Mouse (Mus musculus) midbrain, embryonic 16.5 days (tissue): ENCODE data around the gene Aloxe3. TPM values are rescaled to one million over a fixed set of nuclear protein-coding genes. Genes with fewer than 3 reads are reported as not detected.

Source experiments
- ATAC-seq: fragments of 200-750 bp; cut with Nextera tagmentation; 2 replicates; pipeline ENCODE4 v1.8.0; 2017; ENCODE audit warnings: moderate TSS enrichment
- H3K27ac ChIP-seq: fragments of 300-500 bp; sonication (generic); 2 replicates; pipeline ENCODE4 v1.5.1; 2014; ENCODE audit warnings: mild to moderate bottlenecking, low read length, mixed read lengths
- H3K27me3 ChIP-seq: fragments of 300-500 bp; sonication (generic); 2 replicates; pipeline ENCODE4 v1.6.1; 2014; ENCODE audit warnings: low read depth, low read length, mixed read lengths; ENCODE audit not compliant: control insufficient read depth, insufficient read depth
- H3K36me3 ChIP-seq: fragments of 300-500 bp; sonication (generic); 2 replicates; pipeline ENCODE4 v1.6.1; 2014; ENCODE audit warnings: mild to moderate bottlenecking, low read length, moderate library complexity, mixed read lengths; ENCODE audit not compliant: control insufficient read depth, insufficient read depth
- H3K4me1 ChIP-seq: fragments of 300-500 bp; sonication (generic); 2 replicates; pipeline ENCODE4 v1.6.1; 2014; ENCODE audit warnings: mild to moderate bottlenecking, low read length, mixed read lengths; ENCODE audit not compliant: control insufficient read depth, insufficient read depth
- H3K4me2 ChIP-seq: fragments of 300-500 bp; sonication (generic); 2 replicates; pipeline ENCODE4 v1.6.1; 2014; ENCODE audit warnings: mild to moderate bottlenecking, low read length, mixed read lengths
- H3K4me3 ChIP-seq: fragments of 300-500 bp; sonication (generic); 2 replicates; pipeline ENCODE4 v1.5.1; 2014; ENCODE audit warnings: low read depth, mild to moderate bottlenecking, low read length, moderate library complexity, mixed read lengths
- H3K9ac ChIP-seq: fragments of 300-500 bp; sonication (generic); 2 replicates; pipeline ENCODE4 v1.6.1; 2014; ENCODE audit warnings: low read depth, low read length, mixed read lengths
- H3K9me3 ChIP-seq: fragments of 300-500 bp; sonication (generic); replicated peaks from 2 replicates; pipeline ENCODE4 v1.6.1; 2014; ENCODE audit warnings: mild to moderate bottlenecking, low read length, mixed read lengths; ENCODE audit not compliant: control insufficient read depth, poor library complexity, severe bottlenecking
- WGBS: fragments of 180-500 bp; shearing (Covaris S2); extraction: QIAGEN DNeasy Blood & Tissue Kit; methylation state at CpG from one replicate; pipeline ENCODE4 v1.1.7; 2014; 5-methylcytosine and 5-hydroxymethylcytosine counted together
- polyA plus RNA-seq: library from polyadenylated mRNA; unstranded; fragments of >200 nt; fragmentation: Nextera tagmentation; extraction: Ambion mirVana; gene quantifications from 2 replicates; pipeline ENCODE4 v1.2.1, GENCODE M21; 2015

The Aloxe3 gene
- polyA plus RNA-seq, 1 experiment from 2014 or later = 11.5 TPM

GRCm38 (mm10) chr11:69110319-69111046 lies 15.2 kb upstream of the Aloxe3 start:
- peak overlapping the region; percentile 14; the same call in 1 of the 2 replicates for H3K27ac ChIP-seq

GRCm38 (mm10) chr11:69111051-69111810 lies 14.5 kb upstream of the Aloxe3 start:
- 3% methylated on average over 21 of the region's 21 CpGs for WGBS
- no peaks in the 10 kb centered on the region for H3K27me3 ChIP-seq
- H3K9me3 ChIP-seq = no peaks in the 10 kb centered on the region
- H3K36me3 ChIP-seq = peaks cover 10% of the 10 kb centered on the region
- no peak overlapping the region for H3K27ac ChIP-seq
- H3K9ac ChIP-seq = peak overlapping the region; percentile 31; the same call in 1 of the 2 replicates
- H3K4me2 ChIP-seq = peak overlapping the region; percentile 67
- no peak for ATAC-seq
- peak overlapping the region; percentile 47 for H3K4me3 ChIP-seq
- 0 out of 2 replicates have a peak, but pooled peaks cover 2% of the 10 kb centered on the region for H3K4me1 ChIP-seq

More at GRCm38 (mm10) chr11:69110319-69111046, 15.2 kb upstream of the Aloxe3 start:
- H3K36me3 ChIP-seq = peaks cover 15% of the 10 kb centered on the region
- H3K4me3 ChIP-seq = peak overlapping the region; percentile 47
- H3K9me3 ChIP-seq = no peaks in the 10 kb centered on the region
- H3K27me3 ChIP-seq = no peaks in the 10 kb centered on the region
- peak overlapping the region; percentile 51; the same call in 1 of the 2 replicates for H3K9ac ChIP-seq
- peak; percentile 57 for ATAC-seq
- peak overlapping the region; percentile 67 for H3K4me2 ChIP-seq
- 0 out of 2 replicates have a peak, but pooled peaks cover 2% of the 10 kb centered on the region for H3K4me1 ChIP-seq
- WGBS = under 1% methylated on average over 29 of the region's 30 CpGs

GRCm38 (mm10) chr11:69111865-69112264 lies 13.8 kb upstream of the Aloxe3 start:
- peak overlapping the region; percentile 67; the same call in 1 of the 2 replicates for H3K4me2 ChIP-seq
- H3K4me3 ChIP-seq = no peak overlapping the region

DNA sequence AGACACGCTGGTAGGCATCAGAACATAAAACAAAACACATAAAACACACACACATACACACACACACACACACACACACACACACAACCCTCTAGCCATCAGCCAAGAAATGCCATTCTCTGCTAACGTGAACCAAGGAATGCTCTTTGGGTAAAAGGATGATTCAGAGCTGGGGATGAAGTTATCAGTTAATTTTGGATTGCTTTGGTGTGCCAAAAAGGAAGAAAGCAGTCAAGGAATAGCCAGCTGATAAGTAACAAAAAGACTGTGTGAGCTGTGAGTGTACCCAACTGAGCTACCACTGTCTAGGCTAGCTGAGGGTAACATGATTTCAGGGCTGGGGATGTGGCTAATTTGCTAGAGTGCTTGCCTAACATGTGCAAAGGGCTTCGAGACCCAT lies 11.7 kb upstream of the Aloxe3 start:
- H3K9me3 ChIP-seq = no peaks in the 10 kb centered on the region
- H3K4me1 ChIP-seq = peaks cover 12% of the 10 kb centered on the region
- no peaks in the 10 kb centered on the region for H3K27me3 ChIP-seq
- H3K4me2 ChIP-seq = no peak overlapping the region
- H3K36me3 ChIP-seq = peaks cover under 1% of the 10 kb centered on the region; the same call in 1 of the 2 replicates
- 78% methylated on average over 3 of the region's 3 CpGs for WGBS
- no peak for ATAC-seq
- no peak overlapping the region for H3K4me3 ChIP-seq
- H3K9ac ChIP-seq = no peak overlapping the region
- no peak overlapping the region for H3K27ac ChIP-seq

More at GRCm38 (mm10) chr11:69111865-69112264, 13.8 kb upstream of the Aloxe3 start:
- WGBS = 60% methylated on average over 4 of the region's 4 CpGs
- H3K9ac ChIP-seq = no peak overlapping the region
- H3K27ac ChIP-seq = no peak overlapping the region
- peaks cover 4% of the 10 kb centered on the region; the same call in 1 of the 2 replicates for H3K4me1 ChIP-seq
- no peaks in the 10 kb centered on the region for H3K27me3 ChIP-seq
- no peaks in the 10 kb centered on the region for H3K9me3 ChIP-seq
- peaks cover 10% of the 10 kb centered on the region; the same call in 1 of the 2 replicates for H3K36me3 ChIP-seq
- ATAC-seq = no peak

DNA sequence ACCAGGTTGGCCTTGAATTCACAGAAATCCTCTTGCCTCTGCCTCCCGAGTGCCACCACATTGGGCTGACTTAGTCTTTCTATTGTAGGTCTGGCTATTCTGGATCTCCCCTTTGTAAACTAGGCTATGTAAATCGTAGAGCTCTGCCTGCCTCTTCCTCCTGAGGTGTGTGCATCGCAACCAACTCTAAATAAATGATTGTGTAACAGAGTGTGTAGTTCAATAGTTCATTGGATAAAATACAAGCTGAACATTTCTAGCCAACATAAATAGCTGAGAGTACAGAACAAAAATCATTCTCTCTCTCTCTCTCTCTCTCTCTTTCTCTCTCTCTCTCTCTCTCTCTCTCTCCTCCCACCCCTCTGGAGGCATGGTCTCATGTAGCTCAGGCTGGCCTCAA lies 11.1 kb upstream of the Aloxe3 start:
- no peaks in the 10 kb centered on the region for H3K9me3 ChIP-seq
- H3K9ac ChIP-seq = no peak overlapping the region
- 78% methylated on average over 3 of the region's 3 CpGs for WGBS
- H3K4me2 ChIP-seq = no peak overlapping the region
- no peak overlapping the region for H3K4me3 ChIP-seq
- H3K27ac ChIP-seq = no peak overlapping the region
- no peaks in the 10 kb centered on the region for H3K27me3 ChIP-seq
- no peaks in the 10 kb centered on the region for H3K36me3 ChIP-seq
- no peak for ATAC-seq
- peaks cover 15% of the 10 kb centered on the region for H3K4me1 ChIP-seq

DNA sequence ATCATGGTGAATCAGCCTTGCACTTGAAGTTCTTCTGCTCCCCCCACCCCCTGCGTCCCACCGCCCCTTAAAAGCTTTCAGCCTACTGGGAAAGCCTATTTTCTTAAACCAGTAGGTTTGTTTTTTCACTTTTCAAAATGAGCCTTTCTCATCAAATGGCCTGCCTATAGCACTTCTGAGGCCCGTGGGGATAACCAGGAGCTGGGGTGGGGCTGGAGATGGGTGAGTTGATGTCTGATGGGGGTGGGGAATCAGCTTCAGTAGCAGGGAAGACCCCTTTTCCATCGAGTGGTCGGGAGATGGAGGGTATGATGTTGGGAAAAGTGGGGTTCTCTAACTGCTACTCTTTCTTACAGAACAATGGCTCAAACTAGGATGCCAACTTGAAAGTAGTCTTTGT lies 8.9 kb upstream of the Aloxe3 start:
- H3K27ac ChIP-seq = no peak overlapping the region
- peak overlapping the region; percentile 95 for H3K4me2 ChIP-seq
- no peak overlapping the region for H3K9ac ChIP-seq
- H3K27me3 ChIP-seq = peaks cover 4% of the 10 kb centered on the region; the same call in 1 of the 2 replicates
- no peak overlapping the region; the same call in 1 of the 2 replicates for H3K4me3 ChIP-seq
- peaks cover 28% of the 10 kb centered on the region for H3K4me1 ChIP-seq
- no peak for ATAC-seq
- no peaks in the 10 kb centered on the region for H3K36me3 ChIP-seq
- WGBS = 65% methylated on average over 5 of the region's 5 CpGs
- no peaks in the 10 kb centered on the region for H3K9me3 ChIP-seq

- ATAC-seq = no peak
Measured at GRCm38 (mm10) chr11:69117737-69118695, 7.7 kb upstream of the Aloxe3 start.

DNA sequence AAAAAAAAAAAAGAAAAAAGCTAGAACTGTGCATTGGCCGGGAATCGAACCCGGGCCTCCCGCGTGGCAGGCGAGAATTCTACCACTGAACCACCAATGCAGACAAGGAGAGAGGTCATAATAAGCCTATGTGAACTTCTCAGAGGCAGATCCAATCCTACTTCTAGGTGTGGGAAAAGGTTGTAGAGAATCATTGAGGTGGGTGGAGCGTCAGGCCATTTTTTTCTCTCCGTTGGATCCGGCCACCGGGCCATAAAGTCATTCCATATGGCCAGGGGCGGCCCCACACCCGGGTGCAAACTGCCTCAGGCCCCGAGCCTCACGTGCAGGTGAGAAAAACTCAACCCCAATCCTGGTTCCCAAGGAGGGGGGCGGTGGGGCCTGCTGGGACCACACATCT lies 6.9 kb upstream of the Aloxe3 start:
- H3K36me3 ChIP-seq = no peaks in the 10 kb centered on the region

More at GRCm38 (mm10) chr11:69117737-69118695, 7.7 kb upstream of the Aloxe3 start:
- under 1% methylated on average over 44 of the region's 45 CpGs for WGBS
- Histone ChIP-seq H3K4me3 (peak overlapping the region; percentile 60), H3K4me2 (peak overlapping the region; percentile 95), H3K9me3 (no peaks in the 10 kb centered on the region), H3K27ac (peak overlapping the region; percentile 72), H3K36me3 (no peaks in the 10 kb centered on the region), H3K4me1 (peaks cover 28% of the 10 kb centered on the region), H3K27me3 (peaks cover 4% of the 10 kb centered on the region; the same call in 1 of the 2 replicates), H3K9ac (peak overlapping the region; percentile 66)

More for the DNA sequence above, 6.9 kb upstream of the Aloxe3 start:
- Histone ChIP-seq H3K4me3 (peak overlapping the region; percentile 60), H3K4me1 (peaks cover 28% of the 10 kb centered on the region), H3K27ac (no peak overlapping the region), H3K27me3 (peaks cover 4% of the 10 kb centered on the region; the same call in 1 of the 2 replicates), H3K9me3 (no peaks in the 10 kb centered on the region), H3K9ac (peak overlapping the region; percentile 53), H3K4me2 (peak overlapping the region; percentile 95)
- ATAC-seq = peak; percentile 21; the same call in 1 of the 2 replicates
- WGBS = under 1% methylated on average over 15 of the region's 15 CpGs
